Mouse (Mus musculus) MEL (cell line): ENCODE data around the gene Wiz.

Experiments
- POLR2AphosphoS2 ChIP-seq: IDR thresholded peaks from 2 replicates; pipeline ENCODE4 v1.6.1; 2011; ENCODE audit warnings: low read length, improper control_type of control experiment
- USF1 ChIP-seq: IDR thresholded peaks from 2 replicates; pipeline ENCODE4 v1.6.1; 2014; ENCODE audit warnings: low read depth, mild to moderate bottlenecking, inconsistent platforms, low read length, improper control_type of control experiment, moderate library complexity
- ZNF384 ChIP-seq: IDR thresholded peaks from 2 replicates; pipeline ENCODE4 v1.6.1; 2012; ENCODE audit warnings: low read depth, mild to moderate bottlenecking, inconsistent platforms, low read length, improper control_type of control experiment

GRCm38 (mm10) chr17:32364331-32364730 lies 24.9 kb downstream of the Wiz start:
- TF ChIP-seq POLR2AphosphoS2: no peak
- TF ChIP-seq USF1: peak; percentile 62
- no peak for TF ChIP-seq ZNF384
